Mouse (Mus musculus) myocyte (in vitro differentiated cells): Measurements from ENCODE around the gene Acbd6. TPM values are rescaled to one million over a fixed set of nuclear protein-coding genes. Genes with fewer than 3 reads are reported as not detected.

ENCODE experiments used
- H3K27me3 ChIP-seq: one replicate; pipeline ENCODE4 v1.6.1; 2011; ENCODE audit not compliant: control insufficient read depth, insufficient read depth, insufficient read length
- H3K36me3 ChIP-seq: one replicate; pipeline ENCODE4 v1.6.1; 2011; ENCODE audit not compliant: control insufficient read depth, insufficient read depth
- H3K4me2 ChIP-seq: one replicate; pipeline ENCODE4 v1.6.1; 2011; ENCODE audit warnings: low read depth, control low read depth
- H3K4me3 ChIP-seq: one replicate; pipeline ENCODE4 v1.5.1; 2011; ENCODE audit warnings: mild to moderate bottlenecking, control low read depth, moderate library complexity
- H3K79me2 ChIP-seq: one replicate; pipeline ENCODE4 v1.6.1; 2011; ENCODE audit not compliant: control insufficient read depth, insufficient read depth
- H3ac ChIP-seq: one replicate; pipeline ENCODE4 v1.6.1; 2011; ENCODE audit not compliant: control insufficient read depth, insufficient read length
- CEBPB ChIP-seq: IDR thresholded peaks from 2 replicates; pipeline ENCODE4 v1.6.1; 2011; ENCODE audit warnings: mild to moderate bottlenecking, moderate library complexity; ENCODE audit not compliant: poor library complexity, insufficient read depth, severe bottlenecking
- E2F4 ChIP-seq: IDR thresholded peaks from one replicate; pipeline ENCODE4 v1.6.1; 2011; ENCODE audit warnings: mild to moderate bottlenecking, control low read depth, moderate library complexity; ENCODE audit not compliant: insufficient read depth
- MAX ChIP-seq: IDR thresholded peaks from one replicate; pipeline ENCODE4 v1.6.1; 2011; ENCODE audit warnings: low read depth, mild to moderate bottlenecking, control low read depth
- MYOD1 ChIP-seq, 3 experiments: IDR thresholded peaks; one replicate each; pipeline ENCODE4 v1.6.1; 2011; ENCODE audit warnings: control low read depth in 2 of 3, low read depth in 2 of 3, mild to moderate bottlenecking in 2 of 3, moderate library complexity in 1 of 3; ENCODE audit not compliant: insufficient read length in 2 of 3, control insufficient read depth in 1 of 3
- MYOG ChIP-seq, 3 experiments: IDR thresholded peaks; one replicate each; pipeline ENCODE4 v1.6.1; 2011; ENCODE audit warnings: control low read depth in 2 of 3, low read depth in 2 of 3, mild to moderate bottlenecking in 2 of 3; ENCODE audit not compliant: insufficient read length in 2 of 3, control insufficient read depth in 1 of 3, insufficient read depth in 1 of 3
- POLR2A ChIP-seq: IDR thresholded peaks from one replicate; pipeline ENCODE4 v1.6.1; 2011; ENCODE audit warnings: low read depth, mild to moderate bottlenecking, control low read depth, moderate library complexity; ENCODE audit not compliant: insufficient read length
- POLR2AphosphoS2 ChIP-seq: IDR thresholded peaks from one replicate; pipeline ENCODE4 v1.6.1; 2011; ENCODE audit warnings: low read depth, control low read depth; ENCODE audit not compliant: insufficient read length
- REST ChIP-seq: IDR thresholded peaks from one replicate; pipeline ENCODE4 v1.6.1; 2011; ENCODE audit warnings: mild to moderate bottlenecking, control low read depth, moderate library complexity; ENCODE audit not compliant: insufficient read depth, insufficient read length
- SRF ChIP-seq: IDR thresholded peaks from one replicate; pipeline ENCODE4 v1.6.1; 2011; ENCODE audit warnings: low read depth; ENCODE audit not compliant: control insufficient read depth, insufficient read length
- TCF12 ChIP-seq: IDR thresholded peaks from one replicate; pipeline ENCODE4 v1.6.1; 2011; ENCODE audit warnings: mild to moderate bottlenecking, control low read depth; ENCODE audit not compliant: poor library complexity, insufficient read depth, severe bottlenecking
- TCF3 ChIP-seq: IDR thresholded peaks from one replicate; pipeline ENCODE4 v1.6.1; 2011; ENCODE audit warnings: low read depth, control low read depth; ENCODE audit not compliant: insufficient read length
- USF1 ChIP-seq: IDR thresholded peaks from one replicate; pipeline ENCODE4 v1.6.1; 2011; ENCODE audit warnings: low read depth, mild to moderate bottlenecking, control low read depth, moderate library complexity
- polyA plus RNA-seq: library from polyadenylated mRNA; unstranded; fragments of >200 nt; fragmentation: generic; extraction: Trizol; gene quantifications from one replicate; pipeline ENCODE4 v1.2.1, GENCODE M21; 2012; ENCODE audit warnings: missing spikeins

Acbd6 gene
- polyA plus RNA-seq, 1 experiment, result 124 TPM

DNA sequence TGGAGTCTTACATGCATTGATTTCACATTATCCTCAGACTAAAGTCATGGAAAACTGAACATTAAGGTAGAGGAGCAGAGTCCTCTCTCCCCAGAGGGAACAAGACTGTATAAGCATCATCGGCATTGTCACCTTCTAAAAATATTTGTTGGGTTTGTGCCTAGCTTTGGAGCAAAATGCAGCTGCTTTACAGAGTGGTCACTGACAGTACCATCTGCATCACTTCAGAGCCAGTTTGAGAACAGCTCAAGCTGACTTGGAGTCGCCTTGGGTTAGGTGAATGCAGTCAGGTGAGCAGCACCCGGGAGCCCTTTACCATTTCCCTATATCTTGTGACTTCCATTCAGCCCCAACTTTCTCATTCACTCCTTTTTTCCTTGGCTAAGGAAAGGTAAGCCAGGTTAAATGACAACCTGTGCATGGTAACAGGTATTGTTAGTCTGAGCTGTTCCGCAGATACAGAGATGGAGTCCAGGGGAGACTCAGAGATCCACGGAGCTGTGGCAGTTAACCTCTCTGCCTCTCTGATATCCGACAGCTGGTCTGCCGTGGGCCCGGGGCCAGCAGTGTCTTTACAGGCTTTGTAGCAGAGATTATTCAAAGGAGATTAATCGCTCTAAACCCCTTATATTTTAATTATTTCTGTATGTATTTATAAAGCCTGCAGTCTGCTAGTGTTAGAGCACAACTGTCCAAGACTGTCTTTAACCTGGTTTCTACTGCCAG lies 92.4 kb downstream of the Acbd6 start:
- no peak overlapping the region for H3K4me3 ChIP-seq
- no peaks in the 10 kb centered on the region for H3K36me3 ChIP-seq
- TF ChIP-seq POLR2AphosphoS2 (no peak), MYOD1 (IDR thresholded peaks at IDR 0.05; ENCODE audit: control insufficient read depth in 1 of 3, insufficient read length in 2 of 3, low read depth in 2 of 3) (peak; percentile 37 to 78 (median 69)), TCF3 (no peak), MYOG (IDR thresholded peaks at IDR 0.05; ENCODE audit: control insufficient read depth in 1 of 3, insufficient read depth in 1 of 3, insufficient read length in 2 of 3, low read depth in 2 of 3) (peak in 2 of 3 experiments; percentile 1 to 70)
- H3ac ChIP-seq, result no peak overlapping the region
- no peaks in the 10 kb centered on the region for H3K79me2 ChIP-seq
- no peaks in the 10 kb centered on the region for H3K27me3 ChIP-seq
- no peak overlapping the region for H3K4me2 ChIP-seq

DNA sequence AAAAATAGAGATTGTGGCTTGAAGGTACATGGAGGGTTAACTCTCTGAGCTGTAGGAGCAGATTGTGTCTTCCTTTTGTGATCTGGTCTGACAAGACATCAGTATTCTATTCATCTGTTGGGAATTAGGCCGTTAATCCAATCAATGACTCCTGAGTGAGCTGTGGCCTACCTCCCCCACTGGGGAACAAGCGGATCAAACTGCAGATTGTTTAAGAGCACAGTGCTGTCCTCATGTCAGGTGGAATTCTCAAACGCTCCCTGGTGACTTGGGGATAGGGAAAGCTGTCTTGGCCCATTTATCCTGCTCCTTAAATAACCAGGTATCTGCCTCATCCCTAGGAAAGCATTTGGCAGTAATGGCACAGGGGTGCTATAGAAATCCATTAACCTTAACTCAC lies 97.0 kb downstream of the Acbd6 start:
- no peak overlapping the region for H3K4me2 ChIP-seq
- H3K27me3 ChIP-seq, result no peaks in the 10 kb centered on the region
- no peaks in the 10 kb centered on the region for H3K36me3 ChIP-seq
- H3K4me3 ChIP-seq, result no peak overlapping the region
- TF ChIP-seq SRF (no peak), E2F4 (no peak), MYOD1 (IDR thresholded peaks at IDR 0.05; ENCODE audit: control insufficient read depth in 1 of 3, insufficient read length in 2 of 3, low read depth in 2 of 3) (no peak), TCF3 (no peak), USF1 (no peak), POLR2A (no peak), MAX (no peak), TCF12 (no peak), MYOG (IDR thresholded peaks at IDR 0.05; ENCODE audit: control insufficient read depth in 1 of 3, insufficient read depth in 1 of 3, insufficient read length in 2 of 3, low read depth in 2 of 3) (no peak), POLR2AphosphoS2 (no peak), CEBPB (no peak), REST (no peak)
- no peaks in the 10 kb centered on the region for H3K79me2 ChIP-seq
- no peak overlapping the region for H3ac ChIP-seq

DNA sequence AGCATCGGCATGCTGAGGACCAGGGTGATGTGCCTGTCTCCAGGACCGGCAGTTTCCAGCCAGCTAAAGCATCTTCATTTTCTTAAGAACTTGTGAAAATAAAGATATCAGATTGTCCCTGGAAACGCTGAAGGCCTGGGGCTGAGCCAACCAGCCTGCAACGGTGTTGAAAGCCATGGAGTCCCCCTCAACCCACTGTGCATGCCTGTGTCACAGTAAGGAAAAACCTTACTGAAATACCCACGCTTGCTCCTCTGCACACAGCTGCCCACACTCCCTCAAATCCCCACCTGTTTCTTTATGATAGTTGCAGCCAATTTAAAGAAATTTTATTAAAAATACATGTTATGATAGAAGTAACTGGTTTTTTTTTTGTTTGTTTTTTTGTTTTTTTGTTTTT lies 98.4 kb downstream of the Acbd6 start:
- Histone ChIP-seq H3K36me3 (no peaks in the 10 kb centered on the region), H3K79me2 (no peaks in the 10 kb centered on the region), H3ac (no peak overlapping the region), H3K27me3 (no peaks in the 10 kb centered on the region), H3K4me2 (no peak overlapping the region), H3K4me3 (no peak overlapping the region)
- TF ChIP-seq MAX (no peak), POLR2A (no peak), REST (no peak), SRF (no peak), E2F4 (no peak), TCF3 (no peak), POLR2AphosphoS2 (no peak), MYOD1 (IDR thresholded peaks at IDR 0.05; ENCODE audit: control insufficient read depth in 1 of 3, insufficient read length in 2 of 3, low read depth in 2 of 3) (no peak), TCF12 (no peak), MYOG (IDR thresholded peaks at IDR 0.05; ENCODE audit: control insufficient read depth in 1 of 3, insufficient read depth in 1 of 3, insufficient read length in 2 of 3, low read depth in 2 of 3) (no peak), CEBPB (no peak), USF1 (no peak)

DNA sequence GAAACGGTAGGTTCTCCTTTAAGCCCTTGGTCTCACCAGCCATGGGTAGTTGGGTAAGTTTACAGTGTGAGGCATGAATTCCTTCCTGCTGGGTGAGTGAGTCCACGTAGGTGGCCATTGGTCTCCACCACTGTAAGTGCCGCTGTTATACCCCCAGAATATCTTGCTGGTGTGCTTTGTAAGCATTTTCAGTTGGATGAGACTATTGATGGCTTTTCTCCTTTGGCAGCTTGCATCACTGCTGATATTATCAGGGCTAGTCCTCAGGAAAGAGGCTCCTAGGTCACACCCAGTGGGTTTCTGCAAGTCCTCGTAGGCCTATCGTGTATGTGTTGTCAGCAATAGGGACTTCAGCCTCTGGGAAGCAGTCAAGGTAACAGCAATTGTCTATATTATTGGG lies 106.1 kb downstream of the Acbd6 start:
- Histone ChIP-seq H3K79me2 (no peaks in the 10 kb centered on the region), H3K4me2 (no peak overlapping the region), H3K36me3 (no peaks in the 10 kb centered on the region), H3ac (no peak overlapping the region), H3K4me3 (no peak overlapping the region), H3K27me3 (no peaks in the 10 kb centered on the region)
- TF ChIP-seq USF1 (no peak), MYOD1 (IDR thresholded peaks at IDR 0.05; ENCODE audit: control insufficient read depth in 1 of 3, insufficient read length in 2 of 3, low read depth in 2 of 3) (no peak), TCF3 (no peak), TCF12 (no peak), POLR2AphosphoS2 (no peak), POLR2A (no peak), CEBPB (no peak), MAX (no peak), E2F4 (no peak), SRF (no peak), REST (no peak), MYOG (IDR thresholded peaks at IDR 0.05; ENCODE audit: control insufficient read depth in 1 of 3, insufficient read depth in 1 of 3, insufficient read length in 2 of 3, low read depth in 2 of 3) (no peak)
